Mouse (Mus musculus) liver, postnatal 0 days (tissue): ENCODE data around the gene Cpsf4l.

Experiments
- CTCF ChIP-seq: sonication (generic); IDR thresholded peaks from 2 replicates; pipeline ENCODE4 v1.5.1; 2016; ENCODE audit warnings: antibody characterized with exemption, low read depth
- EP300 ChIP-seq: IDR thresholded peaks from 2 replicates; pipeline ENCODE4 v1.6.1; 2016; ENCODE audit warnings: antibody characterized with exemption, low read depth, mild to moderate bottlenecking

GRCm38 (mm10) chr11:113737912-113738311 is 28.1 kb upstream of the Cpsf4l start:
- TF ChIP-seq CTCF, result no peak
- no peak for TF ChIP-seq EP300
